Comparison of ENCODE assay signal across 15 mouse cellular contexts in the genomic region with DNA sequence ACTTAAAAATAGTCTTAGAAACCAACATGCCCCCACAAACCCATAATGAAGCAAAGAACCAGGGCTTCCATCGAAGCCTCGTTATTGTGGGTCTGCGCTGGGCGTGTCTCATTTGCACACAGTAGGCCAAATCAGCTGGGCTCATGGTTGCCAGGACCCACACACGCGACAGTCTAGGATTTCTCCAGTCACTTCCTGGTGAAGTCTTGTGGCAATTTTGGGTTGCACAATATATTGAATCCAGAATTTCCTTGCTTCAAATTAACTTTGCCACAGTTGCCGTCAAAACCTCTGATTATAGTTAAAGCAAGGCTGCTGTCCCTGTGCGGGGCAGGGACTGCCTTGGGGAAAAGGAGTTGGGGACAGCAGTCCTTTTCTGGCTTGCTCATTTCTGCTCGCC.
"Had no signal": no experiment of that assay in that cellular context is flagged by ENCODE, and none has a peak within 500 bp of the region (broad histone marks: within the 10 kb centered on the region; RNA-seq: fewer than 3 reads in every experiment).

No protein-coding gene starts in this region.

- DNase-seq: kidney, adult 18-20 months; kidney, postnatal 36 days; layer of hippocampus, postnatal 36 days; liver, embryonic 13.5 days; lung, adult 2 months; lung, postnatal 14 days; lung, postnatal 4 days; midbrain, embryonic 14.5 days; retina, postnatal 1 day; right cerebral cortex, postnatal 25 days; spleen, adult 18-20 months; thymus, postnatal 25 days had no signal

- H3K4me2 ChIP-seq: liver, embryonic 13.5 days; stomach, embryonic 15.5 days had no signal

- H3K27ac ChIP-seq: kidney, postnatal 0 days; left cerebral cortex, adult 2 months; liver, embryonic 13.5 days; stomach, embryonic 15.5 days had no signal

- H3K9me3 ChIP-seq: liver, embryonic 13.5 days; stomach, embryonic 15.5 days had no signal

- H3K27me3 ChIP-seq: liver, embryonic 13.5 days; stomach, embryonic 15.5 days had no signal

- H3K9ac ChIP-seq: liver, embryonic 13.5 days; stomach, embryonic 15.5 days had no signal

- H3K36me3 ChIP-seq: liver, embryonic 13.5 days had no signal

- H3K4me3 ChIP-seq: left cerebral cortex, adult 2 months; liver, embryonic 13.5 days; stomach, embryonic 15.5 days had no signal
